In genomic region chr5:20791793-20792554, GRCm38 (mm10) we compare ENCODE assay signal across 9 mouse cellular contexts.
DNase-seq lines count a peak whose midpoint lies in the region; ATAC-seq and TF ChIP-seq lines count a peak whose summit lies in the region.
"Had no signal": no experiment of that assay in that cellular context is flagged by ENCODE, and none has a peak within 500 bp of the region (broad histone marks: within the 10 kb centered on the region; RNA-seq: fewer than 3 reads in every experiment).

No protein-coding gene starts in this region.

- H3K4me3 ChIP-seq in CH12.LX (replicated peaks in 1 of 3; ENCODE audit: low read depth in 2 of 3, low read length in 2 of 3, poor library complexity in 1 of 3): peak overlapping the region; percentile 42 to 56 (median 48)
- no peak overlapping the region for H3K4me3 ChIP-seq in heart, embryonic 13.5 days
- no peak overlapping the region for H3K4me3 ChIP-seq in liver, adult 2 months (ENCODE audit: insufficient read depth, low read depth, low read length)
- H3K4me3 ChIP-seq: embryonic facial prominence, embryonic 12.5 days; megakaryocyte, embryonic 14.5 days had no signal

- dilution Hi-C loops in CH12.LX (cut with MboI; ENCODE audit: extremely low pct_ligation_motif_present, extremely low pct_unique_long_range_greater_than_20kb, low sequenced_read_pairs): no loop called here

- ATAC-seq in heart, embryonic 13.5 days (ENCODE audit: extremely low read depth, insufficient number of reproducible peaks, low FRiP score, low TSS enrichment): no peak

- H3K4me2 ChIP-seq in CH12.LX (ENCODE audit: insufficient read depth, low read depth, poor library complexity, severe bottlenecking): peak overlapping the region; percentile 97
- H3K4me2 ChIP-seq in heart, embryonic 13.5 days: 0 out of 2 replicates have a peak overlapping the region, but pooled peaks have one; percentile 4
- H3K4me2 ChIP-seq: embryonic facial prominence, embryonic 12.5 days had no signal

- no peaks in the 10 kb centered on the region for H3K79me2 ChIP-seq in CH12.LX (replicated peaks; ENCODE audit: control insufficient read depth, extremely low read depth, insufficient read depth, poor library complexity, severe bottlenecking)
- no peaks in the 10 kb centered on the region for H3K79me2 ChIP-seq in liver, adult 2 months (ENCODE audit: control insufficient read depth, insufficient read depth, low read length)

- in situ Hi-C loops in CH12.LX (cut with MboI; ENCODE audit: low pct_ligation_motif_present, low pct_unique_long_range_greater_than_20kb, low sequenced_read_pairs): loop anchor here (25.0 kb wide), 1 partner anchor 170 kb away; the partner anchor contains the start of gene Rsbn1l

- no peak for TF ChIP-seq RAD21 in CH12.LX (IDR thresholded peaks at IDR 0.05; ENCODE audit: low read depth, low read length)

- H3K4me1 ChIP-seq in CH12.LX (ENCODE audit: control insufficient read depth in 1 of 2, insufficient read depth in 2 of 2): peaks cover 5 to 22% of the 10 kb centered on the region in 2 experiments
- peaks cover 19% of the 10 kb centered on the region for H3K4me1 ChIP-seq in heart, embryonic 13.5 days
- H3K4me1 ChIP-seq in liver, adult 2 months (ENCODE audit: control insufficient read depth, insufficient read depth, low read length): no peaks in the 10 kb centered on the region
- H3K4me1 ChIP-seq: embryonic facial prominence, embryonic 12.5 days had no signal

- DNase-seq in CH12.LX (ENCODE audit: extremely low read depth) (peak; percentile 92), adipocyte (ENCODE audit: low spot score) (peak; percentile 88)
- peak; percentile 23 for DNase-seq in liver, adult 2 months (ENCODE audit: extremely low read depth, low read depth, low spot score)
- no peak for DNase-seq in embryo, embryonic 10 days (ENCODE audit: low spot score)
- no peak for DNase-seq in layer of hippocampus, postnatal 36 days
- DNase-seq in cerebellum, adult 9-10 months: no peak

- TF ChIP-seq CTCF in CH12.LX (conservative IDR thresholded peaks at IDR 0.05 in 1 of 2, IDR thresholded peaks at IDR 0.05 in 1 of 2; ENCODE audit: low read depth in 2 of 2, low read length in 2 of 2): no peak
- no peak for TF ChIP-seq CTCF in liver, adult 2 months (IDR thresholded peaks at IDR 0.05; ENCODE audit: low read depth, low read length)

- H3K27ac ChIP-seq in CH12.LX (ENCODE audit: insufficient read depth, low read depth): peak overlapping the region; percentile 93
- peak overlapping the region; percentile 84 for H3K27ac ChIP-seq in heart, embryonic 13.5 days (replicated peaks)
- no peak overlapping the region for H3K27ac ChIP-seq in liver, adult 2 months (replicated peaks; ENCODE audit: insufficient read depth, low read depth, low read length)
- H3K27ac ChIP-seq: embryonic facial prominence, embryonic 12.5 days had no signal

- H3K9ac ChIP-seq in CH12.LX (ENCODE audit: insufficient read depth, low read depth): peak overlapping the region; percentile 67
- no peak overlapping the region; the same call in 1 of the 2 replicates for H3K9ac ChIP-seq in heart, embryonic 13.5 days
- H3K9ac ChIP-seq in liver, adult 2 months (ENCODE audit: low read depth, low read length): no peak overlapping the region
- H3K9ac ChIP-seq: embryonic facial prominence, embryonic 12.5 days had no signal

- peak; percentile 61; the same call in 1 of the 2 replicates for TF ChIP-seq EP300 in CH12.LX (IDR thresholded peaks at IDR 0.05; ENCODE audit: low read length)

- TF ChIP-seq POLR2A in CH12.LX (IDR thresholded peaks at IDR 0.05; ENCODE audit: low read depth, low read length): peak; percentile 67
- TF ChIP-seq POLR2A in liver, adult 2 months (IDR thresholded peaks at IDR 0.05; ENCODE audit: extremely low read depth, insufficient read depth, low read length): no peak

- H3K36me3 ChIP-seq in CH12.LX (replicated peaks in 1 of 2; ENCODE audit: control insufficient read depth in 1 of 2, insufficient read depth in 1 of 2, low read length in 1 of 2): peaks cover 9 to 47% of the 10 kb centered on the region in 2 experiments
- peaks cover 38% of the 10 kb centered on the region for H3K36me3 ChIP-seq in heart, embryonic 13.5 days
- peaks cover 9% of the 10 kb centered on the region; the same call in 1 of the 2 replicates for H3K36me3 ChIP-seq in liver, adult 2 months (ENCODE audit: control insufficient read depth, insufficient read depth, low read length)

- H3K27me3 ChIP-seq in CH12.LX (replicated peaks): no peaks in the 10 kb centered on the region
- no peaks in the 10 kb centered on the region for H3K27me3 ChIP-seq in heart, embryonic 13.5 days (replicated peaks)
- H3K27me3 ChIP-seq in liver, adult 2 months (ENCODE audit: control insufficient read depth, insufficient read depth, low read length): no peaks in the 10 kb centered on the region
- H3K27me3 ChIP-seq: embryonic facial prominence, embryonic 12.5 days; megakaryocyte, embryonic 14.5 days had no signal

- WGBS in heart, embryonic 13.5 days: 56% methylated on average over 10 of the region's 10 CpGs
- WGBS in liver, adult 2 months: 55% methylated on average over 10 of the region's 10 CpGs

- no peaks in the 10 kb centered on the region for H3K9me3 ChIP-seq in CH12.LX (replicated peaks; ENCODE audit: low read length)
- no peaks in the 10 kb centered on the region for H3K9me3 ChIP-seq in heart, embryonic 13.5 days
- H3K9me3 ChIP-seq: embryonic facial prominence, embryonic 12.5 days; megakaryocyte, embryonic 14.5 days had no signal

TF ChIP-seq in CH12.LX, 34 proteins besides CTCF, POLR2A, EP300 and RAD21:
- TF ChIP-seq GABPA (IDR thresholded peaks at IDR 0.05; ENCODE audit: insufficient replicate concordance, low read depth, low read length): no peak
- TF ChIP-seq SIN3A (IDR thresholded peaks at IDR 0.05; ENCODE audit: low read length): peak; percentile 52; the same call in 1 of the 2 replicates
- 0 out of 2 replicates have a peak, but pooled peaks have one; percentile 13 for TF ChIP-seq BHLHE40 (IDR thresholded peaks at IDR 0.05; ENCODE audit: low read depth, low read length)
- no peak for TF ChIP-seq ZMIZ1 (IDR thresholded peaks at IDR 0.05; ENCODE audit: low read depth, low read length)
- TF ChIP-seq SMC3 (IDR thresholded peaks at IDR 0.05; ENCODE audit: low read depth, low read length): no peak
- TF ChIP-seq MAFK (IDR thresholded peaks at IDR 0.05; ENCODE audit: insufficient replicate concordance, low read length): no peak
- TF ChIP-seq UBTF (IDR thresholded peaks at IDR 0.05; ENCODE audit: low read depth, low read length): no peak
- TF ChIP-seq ELF1 (IDR thresholded peaks at IDR 0.05; ENCODE audit: low read depth, low read length): peak; percentile 47; the same call in 1 of the 2 replicates
- TF ChIP-seq POLR2AphosphoS2 (IDR thresholded peaks at IDR 0.05; ENCODE audit: low read depth, low read length): no peak; the same call in 1 of the 2 replicates
- no peak for TF ChIP-seq USF1 (IDR thresholded peaks at IDR 0.05; ENCODE audit: low read depth, low read length)
- peak; percentile 99 for TF ChIP-seq MEF2A (IDR thresholded peaks at IDR 0.05; ENCODE audit: borderline replicate concordance, low read depth, low read length)
- TF ChIP-seq CHD1 (IDR thresholded peaks at IDR 0.05; ENCODE audit: low read depth, low read length): peak; percentile 72; the same call in 1 of the 2 replicates
- peak; percentile 77 for TF ChIP-seq JUN (IDR thresholded peaks at IDR 0.05; ENCODE audit: insufficient read depth, low read depth, low read length)
- peak; percentile 44 for TF ChIP-seq HCFC1 (IDR thresholded peaks at IDR 0.05; ENCODE audit: low read depth, low read length)
- no peak for TF ChIP-seq NRF1 (IDR thresholded peaks at IDR 0.05; ENCODE audit: low read depth, low read length)
- TF ChIP-seq MYC (IDR thresholded peaks at IDR 0.05; ENCODE audit: low read depth, low read length): peak; percentile 60; the same call in 1 of the 2 replicates
- TF ChIP-seq E2F4 (IDR thresholded peaks at IDR 0.05; ENCODE audit: insufficient replicate concordance, low read depth, low read length): no peak
- peak; percentile 43; the same call in 1 of the 2 replicates for TF ChIP-seq NELFE (IDR thresholded peaks at IDR 0.05; ENCODE audit: low read depth, low read length)
- TF ChIP-seq USF2 (conservative IDR thresholded peaks at IDR 0.05; ENCODE audit: low read depth, low read length): no peak
- no peak for TF ChIP-seq PAX5 (IDR thresholded peaks at IDR 0.05; ENCODE audit: low read length)
- peak; percentile 82 for TF ChIP-seq MXI1 (IDR thresholded peaks at IDR 0.05; ENCODE audit: low read depth, low read length)
- no peak for TF ChIP-seq TCF12 (IDR thresholded peaks at IDR 0.05; ENCODE audit: low read depth, low read length)
- peak; percentile 54; the same call in 1 of the 2 replicates for TF ChIP-seq IRF4 (IDR thresholded peaks at IDR 0.05; ENCODE audit: low read depth, low read length)
- TF ChIP-seq TBP (conservative IDR thresholded peaks at IDR 0.05; ENCODE audit: low read depth, low read length): 0 out of 2 replicates have a peak, but pooled peaks have one; percentile 38
- no peak for TF ChIP-seq ZC3H11A (IDR thresholded peaks at IDR 0.05; ENCODE audit: low read depth, low read length)
- TF ChIP-seq JUND (conservative IDR thresholded peaks at IDR 0.05; ENCODE audit: low read depth, low read length): peak; percentile 87
- no peak for TF ChIP-seq CHD2 (IDR thresholded peaks at IDR 0.05; ENCODE audit: low read length)
- TF ChIP-seq KAT2A (IDR thresholded peaks at IDR 0.05; ENCODE audit: insufficient replicate concordance, low read length): no peak
- TF ChIP-seq RCOR1 (conservative IDR thresholded peaks at IDR 0.05; ENCODE audit: low read depth, low read length): no peak
- 0 out of 2 replicates have a peak, but pooled peaks have one; percentile 8 for TF ChIP-seq MAZ (IDR thresholded peaks at IDR 0.05; ENCODE audit: low read depth, low read length)
- TF ChIP-seq MAX (IDR thresholded peaks at IDR 0.05; ENCODE audit: low read length): no peak
- peak; percentile 80 for TF ChIP-seq ETS1 (conservative IDR thresholded peaks at IDR 0.05; ENCODE audit: low read depth, low read length)
- no peak for TF ChIP-seq ZNF384 (IDR thresholded peaks at IDR 0.05; ENCODE audit: low read depth, low read length)
- TF ChIP-seq ZKSCAN1 (IDR thresholded peaks at IDR 0.05; ENCODE audit: borderline replicate concordance, low read depth, low read length): no peak

Comparison
In these comparisons a context has a peak if more than half of its experiments do, and no peak if none do; other contexts are left out.
1. DNase-seq: peak in CH12.LX (single experiment), adipocyte (single experiment) and liver, adult 2 months (single experiment); none in embryo, embryonic 10 days (single experiment), layer of hippocampus, postnatal 36 days (0 of 2) and cerebellum, adult 9-10 months (single experiment).
2. H3K4me3 ChIP-seq: peak in CH12.LX (3 of 3); none in heart, embryonic 13.5 days (single experiment) and liver, adult 2 months (single experiment).